Comparison of ENCODE assay signal across 12 mouse cellular contexts in genomic region chr11:59290702-59291303, GRCm38 (mm10). TPM values are rescaled to one million over a fixed set of nuclear protein-coding genes. Genes with fewer than 3 reads are reported as not detected.
DNase-seq lines count a peak whose midpoint lies in the region; ATAC-seq and TF ChIP-seq lines count a peak whose summit lies in the region.
"Had no signal": no experiment of that assay in that cellular context is flagged by ENCODE, and none has a peak within 500 bp of the region (broad histone marks: within the 10 kb centered on the region; RNA-seq: fewer than 3 reads in every experiment).

Wnt3a (minus strand) TSS chr11:59290752.

- no peaks in the 10 kb centered on the region for H3K9me3 ChIP-seq in kidney, embryonic 14.5 days (ENCODE audit: control insufficient read depth, low read length)
- no peaks in the 10 kb centered on the region for H3K9me3 ChIP-seq in hindbrain, embryonic 11.5 days (ENCODE audit: control insufficient read depth, low read length)
- no peaks in the 10 kb centered on the region for H3K9me3 ChIP-seq in midbrain, embryonic 13.5 days

- no peak within 1 kb of the TSS for H3K27ac ChIP-seq in kidney, embryonic 14.5 days (ENCODE audit: low read depth, low read length)
- no peak within 1 kb of the TSS for H3K27ac ChIP-seq in kidney, adult 2 months (ENCODE audit: insufficient read depth, low read depth, low read length)
- 0 out of 2 replicates have a peak within 1 kb of the TSS, but pooled peaks have one; percentile 49 for H3K27ac ChIP-seq in hindbrain, embryonic 11.5 days (ENCODE audit: low read depth, low read length)
- H3K27ac ChIP-seq in midbrain, embryonic 13.5 days: no peak within 1 kb of the TSS

- peaks cover 9% of the 10 kb centered on the region; the same call in 1 of the 2 replicates for H3K4me1 ChIP-seq in kidney, embryonic 14.5 days (ENCODE audit: control insufficient read depth, insufficient read depth, low read length)
- H3K4me1 ChIP-seq in kidney, adult 2 months (ENCODE audit: control insufficient read depth, insufficient read depth, low read length): no peaks in the 10 kb centered on the region
- H3K4me1 ChIP-seq in hindbrain, embryonic 11.5 days (replicated peaks; ENCODE audit: control insufficient read depth, insufficient read depth, low read length): peaks cover 7% of the 10 kb centered on the region
- H3K4me1 ChIP-seq in midbrain, embryonic 13.5 days (replicated peaks): peaks cover 22% of the 10 kb centered on the region

- H3K4me3 ChIP-seq in kidney, embryonic 14.5 days (ENCODE audit: low read length): peak within 1 kb of the TSS; percentile 35
- no peak within 1 kb of the TSS for H3K4me3 ChIP-seq in kidney, adult 2 months (ENCODE audit: insufficient read depth, low read depth, low read length)
- H3K4me3 ChIP-seq in hindbrain, embryonic 11.5 days (ENCODE audit: low read depth, low read length): peak within 1 kb of the TSS; percentile 35
- H3K4me3 ChIP-seq in midbrain, embryonic 13.5 days (replicated peaks): peak within 1 kb of the TSS; percentile 34

- no peak for TF ChIP-seq POLR2A in kidney, adult 2 months (IDR thresholded peaks at IDR 0.05; ENCODE audit: low read depth, low read length)

- no peak within 1 kb of the TSS for H3K9ac ChIP-seq in kidney, embryonic 14.5 days (ENCODE audit: low read depth, low read length)
- 0 out of 2 replicates have a peak within 1 kb of the TSS, but pooled peaks have one; percentile 11 for H3K9ac ChIP-seq in hindbrain, embryonic 11.5 days (ENCODE audit: low read depth, low read length)
- no peak within 1 kb of the TSS for H3K9ac ChIP-seq in midbrain, embryonic 13.5 days (replicated peaks)

- no peak for TF ChIP-seq CTCF in kidney, adult 2 months (conservative IDR thresholded peaks at IDR 0.05; ENCODE audit: insufficient read depth, insufficient read length, low read depth, low read length)

- no peak for DNase-seq in kidney, adult 2 months
- DNase-seq in ZHBTc4 (ENCODE audit: low read depth, low spot score): peak; percentile 60
- no peak for DNase-seq in hindbrain, embryonic 11.5 days (ENCODE audit: low spot score)
- no peak for DNase-seq in spleen, adult 12 weeks (ENCODE audit: low spot score)
- DNase-seq in left cerebral cortex, adult 9 months (ENCODE audit: low spot score in 2 of 2): no peak
- no peak for DNase-seq in gastrocnemius, adult 18-20 months (ENCODE audit: low spot score)
- DNase-seq: kidney, postnatal 25 days had no signal

- peak within 1 kb of the TSS; percentile 45 for H3K4me2 ChIP-seq in kidney, embryonic 14.5 days (replicated peaks; ENCODE audit: low read depth, low read length)
- peak within 1 kb of the TSS; percentile 49 for H3K4me2 ChIP-seq in hindbrain, embryonic 11.5 days (replicated peaks; ENCODE audit: low read depth, low read length)
- H3K4me2 ChIP-seq in midbrain, embryonic 13.5 days (replicated peaks): peak within 1 kb of the TSS; percentile 50

- under 1% methylated on average over 38 of the region's 60 CpGs for WGBS in kidney, embryonic 14.5 days
- 2% methylated on average over 37 of the region's 60 CpGs for WGBS in kidney, adult 2 months
- 1% methylated on average over 30 of the region's 60 CpGs for WGBS in hindbrain, embryonic 11.5 days
- WGBS in midbrain, embryonic 13.5 days: 1% methylated on average over 32 of the region's 60 CpGs

- H3K27me3 ChIP-seq in kidney, embryonic 14.5 days (ENCODE audit: control insufficient read depth, insufficient read depth, low read length): peaks cover 79% of the 10 kb centered on the region
- H3K27me3 ChIP-seq in kidney, adult 2 months (replicated peaks; ENCODE audit: control insufficient read depth, insufficient read depth, low read length): peaks cover 2% of the 10 kb centered on the region; the same call in 1 of the 2 replicates
- H3K27me3 ChIP-seq in hindbrain, embryonic 11.5 days (ENCODE audit: control insufficient read depth, insufficient read depth, low read length): peaks cover 67% of the 10 kb centered on the region
- H3K27me3 ChIP-seq in midbrain, embryonic 13.5 days: peaks cover 84% of the 10 kb centered on the region

- H3K36me3 ChIP-seq in kidney, embryonic 14.5 days (ENCODE audit: control insufficient read depth, insufficient read depth, low read length): no peaks in the 10 kb centered on the region
- no peaks in the 10 kb centered on the region for H3K36me3 ChIP-seq in kidney, adult 2 months (ENCODE audit: control insufficient read depth, insufficient read depth, low read length)
- no peaks in the 10 kb centered on the region for H3K36me3 ChIP-seq in hindbrain, embryonic 11.5 days (ENCODE audit: control insufficient read depth, insufficient read depth, low read length)
- no peaks in the 10 kb centered on the region for H3K36me3 ChIP-seq in midbrain, embryonic 13.5 days

- peak; percentile 49; the same call in 1 of the 2 replicates for ATAC-seq in kidney, embryonic 14.5 days (ENCODE audit: low FRiP score, low TSS enrichment)
- no peak for ATAC-seq in hindbrain, embryonic 11.5 days (ENCODE audit: low FRiP score)
- ATAC-seq in midbrain, embryonic 13.5 days: no peak

RNA-seq across cellular contexts. Expression of gene Wnt3a, which starts in this region (rescaled TPM):
- not detected in 2 replicates for polyA plus RNA-seq in kidney, embryonic 14.5 days (2014; fragmentation: Nextera tagmentation; extraction: Ambion mirVana)
- not detected in 2 replicates for polyA plus RNA-seq in kidney, adult 2 months (2012; rRNA removed)
- 3.9 and 4.0 TPM in 2 replicates for polyA plus RNA-seq in hindbrain, embryonic 11.5 days (2014; fragmentation: Nextera tagmentation; extraction: Ambion mirVana)
- 0.68 and 3.0 TPM in 2 replicates for polyA plus RNA-seq in midbrain, embryonic 13.5 days (2015; fragmentation: Nextera tagmentation; extraction: Ambion mirVana)
- total RNA-seq in gastrocnemius, adult 18-20 months (2021): not detected
- total RNA-seq: CH12.LX; monocyte, adult 5-6 weeks had no signal
- polyA plus RNA-seq: spleen, adult 2 months had no signal

Comparison
In these comparisons a context has a peak if more than half of its experiments do, and no peak if none do; other contexts are left out.
1. Peak in ATAC-seq, H3K4me3 ChIP-seq and H3K4me2 ChIP-seq in kidney, embryonic 14.5 days; RNA of the gene not detected or under 1 TPM.